Mouse (Mus musculus): ENCODE results near the gene Katnb1. TPM values are rescaled to one million over a fixed set of nuclear protein-coding genes. Genes with fewer than 3 reads are reported as not detected.

Gene Katnb1
- polyA plus RNA-seq, 1 experiment: 20.0 TPM

GRCm38 (mm10) chr8:95107306-95107705 is 26.3 kb downstream of the Katnb1 start:
- H3K4me3 ChIP-seq: no peak overlapping the region
- H3K36me3 ChIP-seq (ENCODE audit: control insufficient read depth, insufficient read depth): peaks cover 3% of the 10 kb centered on the region
- no peak for TF ChIP-seq POLR2AphosphoS2 (IDR thresholded peaks at IDR 0.05; ENCODE audit: insufficient read length, low read depth)
- TF ChIP-seq POLR2A (IDR thresholded peaks at IDR 0.05; ENCODE audit: insufficient read length, low read depth): no peak
- no peak for TF ChIP-seq E2F4 (IDR thresholded peaks at IDR 0.05; ENCODE audit: insufficient read depth)
- TF ChIP-seq TCF3 (IDR thresholded peaks at IDR 0.05; ENCODE audit: insufficient read length, low read depth): no peak
- TF ChIP-seq TCF12 (IDR thresholded peaks at IDR 0.05; ENCODE audit: insufficient read depth, poor library complexity, severe bottlenecking): no peak
- TF ChIP-seq SRF (IDR thresholded peaks at IDR 0.05; ENCODE audit: control insufficient read depth, insufficient read length, low read depth): no peak
- H3K27me3 ChIP-seq (ENCODE audit: control insufficient read depth, insufficient read depth, insufficient read length): no peaks in the 10 kb centered on the region
- H3ac ChIP-seq (ENCODE audit: control insufficient read depth, insufficient read length): no peak overlapping the region
- H3K79me2 ChIP-seq (ENCODE audit: control insufficient read depth, insufficient read depth): no peaks in the 10 kb centered on the region
- H3K4me2 ChIP-seq (ENCODE audit: low read depth): no peak overlapping the region

DNA sequence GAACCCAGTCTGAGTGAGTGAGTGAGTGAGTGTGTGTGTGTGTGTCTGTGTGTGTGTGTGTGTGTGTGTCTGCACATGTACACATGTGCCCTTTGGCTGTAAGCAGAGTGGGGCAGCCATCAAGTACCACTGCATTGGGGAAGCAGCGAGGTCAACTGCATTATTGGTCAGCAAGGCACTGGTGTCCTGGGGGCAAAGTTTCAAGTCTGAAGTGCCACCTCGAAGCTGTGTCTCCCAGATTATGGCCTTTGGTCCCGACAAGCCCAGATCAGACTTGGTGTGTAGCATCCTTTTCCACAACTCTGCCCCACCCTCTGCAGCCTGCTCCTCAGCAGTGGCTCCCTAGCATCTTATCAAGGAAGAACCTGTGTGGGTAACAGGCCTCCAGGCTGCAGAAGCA is 31.6 kb downstream of the Katnb1 start:
- no peak overlapping the region for H3K4me3 ChIP-seq
- no peaks in the 10 kb centered on the region for H3K27me3 ChIP-seq (ENCODE audit: control insufficient read depth, insufficient read depth, insufficient read length)
- no peaks in the 10 kb centered on the region for H3K36me3 ChIP-seq (ENCODE audit: control insufficient read depth, insufficient read depth)
- no peak for TF ChIP-seq E2F4 (IDR thresholded peaks at IDR 0.05; ENCODE audit: insufficient read depth)
- TF ChIP-seq POLR2AphosphoS2 (IDR thresholded peaks at IDR 0.05; ENCODE audit: insufficient read length, low read depth): no peak
- no peak for TF ChIP-seq MYOG (IDR thresholded peaks at IDR 0.05; ENCODE audit: control insufficient read depth in 1 of 3, insufficient read depth in 1 of 3, insufficient read length in 2 of 3, low read depth in 2 of 3)
- no peak for TF ChIP-seq MAX (IDR thresholded peaks at IDR 0.05; ENCODE audit: low read depth)
- no peak for TF ChIP-seq TCF3 (IDR thresholded peaks at IDR 0.05; ENCODE audit: insufficient read length, low read depth)
- TF ChIP-seq REST (IDR thresholded peaks at IDR 0.05; ENCODE audit: insufficient read depth, insufficient read length): no peak
- TF ChIP-seq SRF (IDR thresholded peaks at IDR 0.05; ENCODE audit: control insufficient read depth, insufficient read length, low read depth): no peak
- TF ChIP-seq TCF12 (IDR thresholded peaks at IDR 0.05; ENCODE audit: insufficient read depth, poor library complexity, severe bottlenecking): no peak
- no peak for TF ChIP-seq POLR2A (IDR thresholded peaks at IDR 0.05; ENCODE audit: insufficient read length, low read depth)
- TF ChIP-seq CEBPB (IDR thresholded peaks at IDR 0.05; ENCODE audit: insufficient read depth, poor library complexity, severe bottlenecking): no peak
- no peak for TF ChIP-seq USF1 (IDR thresholded peaks at IDR 0.05; ENCODE audit: low read depth)
- TF ChIP-seq MYOD1 (IDR thresholded peaks at IDR 0.05; ENCODE audit: control insufficient read depth in 1 of 3, insufficient read length in 2 of 3, low read depth in 2 of 3): no peak
- H3K79me2 ChIP-seq (ENCODE audit: control insufficient read depth, insufficient read depth): no peaks in the 10 kb centered on the region
- no peak overlapping the region for H3ac ChIP-seq (ENCODE audit: control insufficient read depth, insufficient read length)
- no peak overlapping the region for H3K4me2 ChIP-seq (ENCODE audit: low read depth)

GRCm38 (mm10) chr8:95113108-95113507 is 32.1 kb downstream of the Katnb1 start:
- H3K79me2 ChIP-seq (ENCODE audit: control insufficient read depth, insufficient read depth): no peaks in the 10 kb centered on the region
- no peaks in the 10 kb centered on the region for H3K36me3 ChIP-seq (ENCODE audit: control insufficient read depth, insufficient read depth)
- no peaks in the 10 kb centered on the region for H3K27me3 ChIP-seq (ENCODE audit: control insufficient read depth, insufficient read depth, insufficient read length)
- TF ChIP-seq MYOD1 (IDR thresholded peaks at IDR 0.05; ENCODE audit: control insufficient read depth in 1 of 3, insufficient read length in 2 of 3, low read depth in 2 of 3): no peak
- H3ac ChIP-seq (ENCODE audit: control insufficient read depth, insufficient read length): no peak overlapping the region
- no peak overlapping the region for H3K4me2 ChIP-seq (ENCODE audit: low read depth)
- H3K4me3 ChIP-seq: no peak overlapping the region

GRCm38 (mm10) chr8:95113750-95114149 is 32.8 kb downstream of the Katnb1 start:
- Histone ChIP-seq H3K27me3 (ENCODE audit: control insufficient read depth, insufficient read depth, insufficient read length) (no peaks in the 10 kb centered on the region), H3K36me3 (ENCODE audit: control insufficient read depth, insufficient read depth) (no peaks in the 10 kb centered on the region), H3K4me3 (no peak overlapping the region), H3K4me2 (ENCODE audit: low read depth) (no peak overlapping the region), H3K79me2 (ENCODE audit: control insufficient read depth, insufficient read depth) (no peaks in the 10 kb centered on the region), H3ac (ENCODE audit: control insufficient read depth, insufficient read length) (no peak overlapping the region)
- TF ChIP-seq MAX (IDR thresholded peaks at IDR 0.05; ENCODE audit: low read depth): no peak
- TF ChIP-seq POLR2AphosphoS2 (IDR thresholded peaks at IDR 0.05; ENCODE audit: insufficient read length, low read depth): no peak
- TF ChIP-seq TCF12 (IDR thresholded peaks at IDR 0.05; ENCODE audit: insufficient read depth, poor library complexity, severe bottlenecking): no peak
- no peak for TF ChIP-seq MYOG (IDR thresholded peaks at IDR 0.05; ENCODE audit: control insufficient read depth in 1 of 3, insufficient read depth in 1 of 3, insufficient read length in 2 of 3, low read depth in 2 of 3)
- no peak for TF ChIP-seq CEBPB (IDR thresholded peaks at IDR 0.05; ENCODE audit: insufficient read depth, poor library complexity, severe bottlenecking)
- no peak for TF ChIP-seq MYOD1 (IDR thresholded peaks at IDR 0.05; ENCODE audit: control insufficient read depth in 1 of 3, insufficient read length in 2 of 3, low read depth in 2 of 3)
- TF ChIP-seq TCF3 (IDR thresholded peaks at IDR 0.05; ENCODE audit: insufficient read length, low read depth): no peak
- no peak for TF ChIP-seq E2F4 (IDR thresholded peaks at IDR 0.05; ENCODE audit: insufficient read depth)
- TF ChIP-seq SRF (IDR thresholded peaks at IDR 0.05; ENCODE audit: control insufficient read depth, insufficient read length, low read depth): no peak

GRCm38 (mm10) chr8:95123455-95123854 is 42.5 kb downstream of the Katnb1 start:
- no peak overlapping the region for H3K4me3 ChIP-seq
- no peaks in the 10 kb centered on the region for H3K36me3 ChIP-seq (ENCODE audit: control insufficient read depth, insufficient read depth)
- no peaks in the 10 kb centered on the region for H3K27me3 ChIP-seq (ENCODE audit: control insufficient read depth, insufficient read depth, insufficient read length)
- H3K4me2 ChIP-seq (ENCODE audit: low read depth): no peak overlapping the region
- TF ChIP-seq CEBPB (IDR thresholded peaks at IDR 0.05; ENCODE audit: insufficient read depth, poor library complexity, severe bottlenecking) (no peak), POLR2AphosphoS2 (IDR thresholded peaks at IDR 0.05; ENCODE audit: insufficient read length, low read depth) (no peak), TCF3 (IDR thresholded peaks at IDR 0.05; ENCODE audit: insufficient read length, low read depth) (no peak)
- H3ac ChIP-seq (ENCODE audit: control insufficient read depth, insufficient read length): no peak overlapping the region
- H3K79me2 ChIP-seq (ENCODE audit: control insufficient read depth, insufficient read depth): no peaks in the 10 kb centered on the region
